Mouse (Mus musculus): ENCODE measurements around the gene Sult2a1.
"Not testable (repeated sequence)": the region's sequence is repeated elsewhere in the genome, so short reads cannot be mapped to it uniquely, and the experiment has no call there.

Sult2a1 gene

DNA sequence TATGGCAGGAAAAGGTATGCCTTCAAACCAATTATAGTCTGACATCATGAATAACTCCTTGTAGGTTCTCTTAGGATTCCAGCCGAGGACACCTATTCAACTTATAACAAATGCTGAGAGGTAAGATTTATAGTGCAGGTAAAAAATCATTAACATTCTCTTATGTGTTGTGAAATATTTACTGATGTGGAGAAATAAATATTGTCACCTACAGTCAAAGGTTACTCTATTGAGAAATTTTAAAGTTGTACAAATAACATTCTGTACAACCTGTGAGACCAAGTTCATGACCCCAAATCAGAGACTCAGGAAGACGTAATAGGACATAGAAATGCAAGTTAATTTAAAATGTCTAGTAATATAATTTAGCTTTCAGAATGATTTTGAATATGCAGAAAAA lies at the start of gene Sult2a1:
Sult2a1 (minus strand) TSS at position 101 of the 400 bp plus-strand sequence.
- DNase-seq (ENCODE audit: low spot score) = not testable (repeated sequence)

GRCm38 (mm10) chr7:13813913-13814312 lies 23.3 kb downstream of the Sult2a1 start:
- DNase-seq (ENCODE audit: low spot score) = no peak

All from testis, postnatal 14 days (tissue).